Mouse (Mus musculus) cortical plate, adult 2 months (tissue): Measurements from ENCODE around the gene Slco3a1.

Experiments used
- CTCF ChIP-seq: fragments of 200-500 bp; IDR thresholded peaks from 2 replicates; pipeline ENCODE4 v1.5.1; 2011; ENCODE audit warnings: mild to moderate bottlenecking, control low read depth, low read length; ENCODE audit not compliant: insufficient read depth; ENCODE audit errors: extremely low read depth
- POLR2A ChIP-seq: fragments of 200-500 bp; IDR thresholded peaks from 2 replicates; pipeline ENCODE4 v1.6.1; 2011; ENCODE audit warnings: mild to moderate bottlenecking, low read length, control low read depth; ENCODE audit not compliant: insufficient read depth; ENCODE audit errors: extremely low read depth

DNA sequence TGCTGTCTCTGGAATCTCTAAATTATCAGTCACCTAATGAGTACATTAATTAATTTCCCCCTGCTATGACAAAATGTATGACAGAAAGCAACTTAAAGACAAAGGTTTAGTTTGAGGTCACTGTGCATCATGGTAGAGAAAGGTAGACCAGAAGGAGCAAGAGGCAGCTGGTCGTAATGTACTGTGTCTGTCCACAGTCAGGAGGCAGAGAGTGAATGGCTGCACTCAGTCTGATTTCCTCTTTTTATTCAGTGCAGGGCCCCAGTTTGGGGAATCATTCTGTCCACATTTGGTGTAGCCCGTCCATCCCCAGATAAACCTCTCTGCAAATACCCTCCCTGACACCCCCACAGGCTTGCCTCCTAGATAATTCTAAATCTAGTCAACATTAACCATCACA, 68.9 kb downstream of the Slco3a1 start:
- TF ChIP-seq CTCF: no peak
- no peak for TF ChIP-seq POLR2A
